Mouse (Mus musculus) cerebellum, adult 2 months (tissue): Measurements from ENCODE around the gene Rfc5.

Experiments
- CTCF ChIP-seq: fragments of 200-500 bp; IDR thresholded peaks from 2 replicates; pipeline ENCODE4 v1.5.1; 2011; ENCODE audit warnings: low read depth, mild to moderate bottlenecking, control low read depth, low read length, moderate library complexity, borderline replicate concordance; ENCODE audit not compliant: insufficient read depth
- POLR2A ChIP-seq: fragments of 200-500 bp; IDR thresholded peaks from 2 replicates; pipeline ENCODE4 v1.6.1; 2011; ENCODE audit warnings: low read length, control low read depth, borderline replicate concordance; ENCODE audit not compliant: insufficient read depth

DNA sequence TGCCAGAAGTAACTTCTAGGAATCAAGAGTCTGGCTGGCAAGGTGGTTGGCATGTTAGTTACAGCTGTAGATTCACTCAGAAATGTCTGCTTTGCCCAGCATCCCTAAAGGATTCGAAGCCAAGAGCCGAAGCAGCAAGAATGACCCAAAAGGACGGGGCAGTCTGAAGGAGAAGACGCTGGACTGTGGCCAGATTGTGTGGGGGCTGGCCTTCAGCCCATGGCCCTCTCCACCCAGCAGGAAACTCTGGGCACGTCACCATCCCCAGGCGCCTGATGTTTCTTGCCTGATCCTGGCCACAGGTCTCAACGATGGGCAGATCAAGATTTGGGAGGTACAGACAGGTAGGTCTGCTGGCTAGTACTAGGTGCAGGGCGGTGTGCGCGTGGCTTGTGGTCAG, 18.3 kb downstream of the Rfc5 start:
- TF ChIP-seq CTCF (no peak), POLR2A (no peak)
